Mouse (Mus musculus): ENCODE results near the gene Fkbp8. TPM values are rescaled to one million over a fixed set of nuclear protein-coding genes. Genes with fewer than 3 reads are reported as not detected.

The Fkbp8 gene
- total RNA-seq (2018; cell fraction: chromatin; rRNA removed) = 100 to 1,000 TPM; 130 to 375 (median 241) TPM
- 100 to 1,000 TPM; 162 to 236 (median 198) TPM for total RNA-seq (2018; cell fraction: cytosol; rRNA removed)
- 100 to 1,000 TPM; 137 to 299 (median 210) TPM for total RNA-seq (2018; cell fraction: nucleus; rRNA removed)
- polyA plus RNA-seq (2018) = 103 to 188 TPM (median 181 TPM) in 3 replicates

DNA sequence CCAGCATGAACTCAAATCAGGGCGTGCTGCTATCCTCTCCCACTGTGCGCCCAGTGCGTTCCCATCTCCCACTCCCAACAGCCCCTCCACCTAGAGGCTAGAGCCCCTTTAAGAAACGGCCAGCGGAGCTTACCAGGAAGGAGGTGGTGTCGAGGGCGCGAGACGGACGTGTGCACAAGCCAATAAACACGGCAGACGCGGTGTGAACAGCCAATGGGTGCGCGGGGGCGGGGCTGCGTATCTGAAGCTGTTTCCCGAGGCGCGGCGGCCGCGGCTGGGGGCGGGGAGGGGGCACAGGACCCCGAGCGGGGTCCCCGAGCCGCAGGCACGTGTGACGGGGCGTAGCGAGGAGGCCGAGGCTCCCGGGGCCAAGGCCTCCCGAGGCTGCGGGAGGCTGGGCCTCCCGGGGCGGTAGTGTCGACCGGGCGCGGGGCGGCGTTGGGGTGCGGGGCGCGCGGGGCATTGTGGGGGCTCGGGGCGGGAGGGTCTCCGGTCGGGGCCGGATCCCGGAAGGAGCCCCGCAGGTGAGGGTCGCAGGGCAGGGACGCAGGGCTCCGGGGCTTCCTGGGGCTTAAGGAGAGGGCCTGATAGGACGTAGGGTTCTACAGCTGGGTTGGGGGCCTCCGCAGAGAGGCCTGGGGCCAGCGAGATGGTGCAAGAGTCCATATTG, at the start of gene Fkbp8, which contains the start of gene Kxd1:
Gene Fkbp8 (plus strand): TSS at position 213 of the 670 bp plus-strand sequence.
Gene Kxd1 (minus strand): TSS at position 445 of the 670 bp plus-strand sequence.
- under 1% methylated on average over 45 of the region's 61 CpGs for WGBS (ENCODE audit: missing documents)
- Histone ChIP-seq H3K27ac (peak within 1 kb of the TSS; percentile 76), H3K79me2 (ENCODE audit: inconsistent target) (peaks cover 42% of the 10 kb centered on the region), H3K4me3 (ENCODE audit: inconsistent target) (peak within 1 kb of the TSS; percentile 92), H3K36me3 (ENCODE audit: inconsistent target) (peaks cover 22% of the 10 kb centered on the region)

GRCm38 (mm10) chr8:70481908-70482307, 45.6 kb upstream of the Fkbp8 start:
- no peaks in the 10 kb centered on the region for H3K79me2 ChIP-seq (ENCODE audit: inconsistent target)

DNA sequence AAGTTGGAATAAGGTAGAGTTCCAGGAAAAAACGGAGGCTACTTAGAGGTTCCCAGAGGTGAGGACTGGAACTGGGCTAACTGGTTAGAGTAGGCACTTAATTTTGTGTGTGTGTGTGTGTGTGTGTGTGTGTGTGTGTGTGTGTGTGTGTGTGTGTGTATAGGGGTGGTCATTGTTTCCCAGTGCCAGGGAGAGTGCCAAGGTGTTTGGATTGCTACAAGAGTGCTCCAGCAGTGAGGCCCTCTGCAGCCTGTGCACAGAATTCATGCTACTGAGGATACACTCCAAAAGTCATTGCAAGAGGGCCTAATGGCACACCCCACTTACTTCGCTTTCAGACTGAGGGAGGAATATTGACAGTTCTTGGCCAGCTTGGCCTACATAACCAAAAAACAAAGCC, 44.6 kb upstream of the Fkbp8 start:
- no peaks in the 10 kb centered on the region for H3K36me3 ChIP-seq (ENCODE audit: inconsistent target)

More at GRCm38 (mm10) chr8:70481908-70482307, 45.6 kb upstream of the Fkbp8 start:
- no peak overlapping the region for H3K4me3 ChIP-seq (ENCODE audit: inconsistent target)
- no peak overlapping the region for H3K27ac ChIP-seq
- WGBS (ENCODE audit: missing documents) = 68% methylated on average over 3 of the region's 3 CpGs
- no peaks in the 10 kb centered on the region for H3K36me3 ChIP-seq (ENCODE audit: inconsistent target)

GRCm38 (mm10) chr8:70486191-70486681, 41.3 kb upstream of the Fkbp8 start:
- H3K27ac ChIP-seq = no peak overlapping the region
- WGBS (ENCODE audit: missing documents) = 72% methylated on average over 7 of the region's 7 CpGs
- H3K36me3 ChIP-seq (ENCODE audit: inconsistent target) = no peaks in the 10 kb centered on the region
- H3K4me3 ChIP-seq (ENCODE audit: inconsistent target) = no peak overlapping the region
- no peaks in the 10 kb centered on the region for H3K79me2 ChIP-seq (ENCODE audit: inconsistent target)

More for the DNA sequence above, 44.6 kb upstream of the Fkbp8 start:
- Histone ChIP-seq H3K4me3 (ENCODE audit: inconsistent target) (no peak overlapping the region), H3K79me2 (ENCODE audit: inconsistent target) (no peaks in the 10 kb centered on the region), H3K27ac (no peak overlapping the region)
- WGBS (ENCODE audit: missing documents) = 94% methylated on average over 2 of the region's 2 CpGs

GRCm38 (mm10) chr8:70486941-70487520, 40.5 kb upstream of the Fkbp8 start, which contains the start of gene Tmem59l:
Gene Tmem59l (minus strand): TSS chr8:70487358.
- no peaks in the 10 kb centered on the region for H3K79me2 ChIP-seq (ENCODE audit: inconsistent target)
- H3K4me3 ChIP-seq (ENCODE audit: inconsistent target) = no peak within 1 kb of the TSS
- H3K36me3 ChIP-seq (ENCODE audit: inconsistent target) = no peaks in the 10 kb centered on the region
- no peak within 1 kb of the TSS for H3K27ac ChIP-seq
- 55% methylated on average over 19 of the region's 33 CpGs for WGBS (ENCODE audit: missing documents)

- no peak overlapping the region for H3K4me3 ChIP-seq (ENCODE audit: inconsistent target)
- WGBS (ENCODE audit: missing documents) = 6% methylated on average over 53 of the region's 55 CpGs
Measured at GRCm38 (mm10) chr8:70487993-70488796, 39.3 kb upstream of the Fkbp8 start.

GRCm38 (mm10) chr8:70488931-70489470, 38.5 kb upstream of the Fkbp8 start:
- 1% methylated on average over 14 of the region's 14 CpGs for WGBS (ENCODE audit: missing documents)
- H3K79me2 ChIP-seq (ENCODE audit: inconsistent target) = no peaks in the 10 kb centered on the region
- H3K4me3 ChIP-seq (ENCODE audit: inconsistent target) = no peak overlapping the region
- H3K36me3 ChIP-seq (ENCODE audit: inconsistent target) = no peaks in the 10 kb centered on the region
- no peak overlapping the region for H3K27ac ChIP-seq

More at GRCm38 (mm10) chr8:70487993-70488796, 39.3 kb upstream of the Fkbp8 start:
- H3K36me3 ChIP-seq (ENCODE audit: inconsistent target) = no peaks in the 10 kb centered on the region
- no peaks in the 10 kb centered on the region for H3K79me2 ChIP-seq (ENCODE audit: inconsistent target)
- no peak overlapping the region for H3K27ac ChIP-seq

- no peak overlapping the region for H3K27ac ChIP-seq
- H3K36me3 ChIP-seq (ENCODE audit: inconsistent target) = no peaks in the 10 kb centered on the region
- no peak overlapping the region for H3K4me3 ChIP-seq (ENCODE audit: inconsistent target)
- 7% methylated on average over 12 of the region's 41 CpGs for WGBS (ENCODE audit: missing documents)
- no peaks in the 10 kb centered on the region for H3K79me2 ChIP-seq (ENCODE audit: inconsistent target)
Measured at GRCm38 (mm10) chr8:70489576-70489975, 37.9 kb upstream of the Fkbp8 start.

- no peaks in the 10 kb centered on the region for H3K79me2 ChIP-seq (ENCODE audit: inconsistent target)
- H3K36me3 ChIP-seq (ENCODE audit: inconsistent target) = no peaks in the 10 kb centered on the region
- WGBS (ENCODE audit: missing documents) = 38% methylated on average over 10 of the region's 10 CpGs
- no peak overlapping the region for H3K4me3 ChIP-seq (ENCODE audit: inconsistent target)
- no peak overlapping the region for H3K27ac ChIP-seq
Measured at GRCm38 (mm10) chr8:70490061-70490879, 37.3 kb upstream of the Fkbp8 start.

- Histone ChIP-seq H3K4me3 (ENCODE audit: inconsistent target) (no peak overlapping the region), H3K36me3 (ENCODE audit: inconsistent target) (no peaks in the 10 kb centered on the region), H3K27ac (no peak overlapping the region), H3K79me2 (ENCODE audit: inconsistent target) (no peaks in the 10 kb centered on the region)
- 7% methylated on average over 20 of the region's 20 CpGs for WGBS (ENCODE audit: missing documents)
Measured at GRCm38 (mm10) chr8:70490880-70491495, 36.5 kb upstream of the Fkbp8 start.

- Histone ChIP-seq H3K79me2 (ENCODE audit: inconsistent target) (no peaks in the 10 kb centered on the region), H3K4me3 (ENCODE audit: inconsistent target) (no peak within 1 kb of the TSS), H3K36me3 (ENCODE audit: inconsistent target) (no peaks in the 10 kb centered on the region), H3K27ac (no peak within 1 kb of the TSS)
- WGBS (ENCODE audit: missing documents) = 2% methylated on average over 63 of the region's 93 CpGs
Measured at GRCm38 (mm10) chr8:70492664-70493640, 34.6 kb upstream of the Fkbp8 start, which contains the start of gene Crlf1. Gene Crlf1 (plus strand): TSS chr8:70493158.

DNA sequence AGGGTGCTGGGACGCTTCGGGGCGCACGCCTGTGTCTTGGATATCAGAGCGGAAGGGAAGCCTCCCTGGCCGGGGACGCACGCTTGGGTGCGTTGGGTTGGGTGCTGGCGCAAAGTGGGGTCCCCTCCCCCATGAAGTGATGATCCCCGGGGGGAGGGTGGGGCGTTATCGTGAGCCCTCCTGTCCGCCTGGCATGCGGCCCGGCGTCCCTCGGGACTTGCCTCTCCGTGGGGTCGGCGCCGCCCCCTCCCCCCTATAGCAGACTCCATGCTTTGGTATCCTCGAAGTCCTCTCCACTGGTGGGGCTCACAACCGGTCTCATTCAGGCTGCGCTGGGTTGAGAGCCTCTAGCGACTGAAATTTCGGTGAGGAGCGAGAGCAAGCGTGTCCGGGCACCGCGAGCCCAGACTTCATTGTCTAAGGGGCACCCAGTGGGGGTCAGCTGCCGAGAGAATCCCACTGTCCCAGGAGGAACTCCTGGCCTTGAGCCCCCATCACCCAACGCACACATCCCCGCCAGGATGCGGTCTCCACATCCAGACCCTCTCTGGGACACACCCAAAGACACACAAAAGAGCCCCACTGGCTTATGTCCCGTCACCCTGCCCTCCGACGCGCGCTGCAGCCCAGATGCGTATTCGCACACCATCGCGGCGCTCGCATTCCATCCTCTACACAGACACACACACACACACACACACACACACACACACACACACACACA, 33.7 kb upstream of the Fkbp8 start:
- WGBS (ENCODE audit: missing documents) = 6% methylated on average over 42 of the region's 47 CpGs
- Histone ChIP-seq H3K27ac (no peak overlapping the region), H3K36me3 (ENCODE audit: inconsistent target) (no peaks in the 10 kb centered on the region), H3K4me3 (ENCODE audit: inconsistent target) (no peak overlapping the region), H3K79me2 (ENCODE audit: inconsistent target) (no peaks in the 10 kb centered on the region)
